Mouse (Mus musculus): ENCODE results near the gene Kcnk10.

GRCm38 (mm10) chr12:98588573-98588972, 10.5 kb upstream of the Kcnk10 start:
- TF ChIP-seq CTCF (IDR thresholded peaks at IDR 0.05; ENCODE audit: low read depth) (no peak), EP300 (optimal IDR thresholded peaks at IDR 0.05) (no peak)

Data from stomach, postnatal 0 days (tissue).